8 mouse cellular contexts compared by ENCODE assay signal in the genomic region with DNA sequence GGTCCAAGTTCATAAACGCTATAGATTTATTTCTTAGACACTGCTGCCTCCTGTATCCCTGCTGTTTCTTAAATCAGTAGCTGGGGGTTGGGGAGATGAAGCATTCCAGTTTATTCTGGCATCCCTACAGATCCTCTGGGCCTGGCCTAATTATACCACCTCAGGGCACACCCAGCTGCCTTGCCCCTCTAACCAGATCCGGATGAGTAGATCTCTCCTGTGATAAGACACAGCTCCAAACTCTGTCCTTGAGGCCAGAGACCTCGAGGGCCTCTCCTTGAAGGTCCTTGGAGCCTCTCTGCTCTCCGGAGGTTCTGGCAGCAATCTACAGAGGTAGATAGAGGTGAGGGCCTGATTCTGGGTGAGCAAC. TPM values are rescaled to one million over a fixed set of nuclear protein-coding genes. Genes with fewer than 3 reads are reported as not detected.
DNase-seq lines count a peak whose midpoint lies in the region; ATAC-seq and TF ChIP-seq lines count a peak whose summit lies in the region.

No protein-coding gene starts in this region.

- peak overlapping the region; percentile 54 for H3K4me3 ChIP-seq in forebrain, postnatal 0 days (ENCODE audit: low read depth, low read length)
- peak overlapping the region; percentile 43 for H3K4me3 ChIP-seq in kidney, embryonic 16.5 days (ENCODE audit: low read length)
- H3K4me3 ChIP-seq in midbrain, postnatal 0 days (ENCODE audit: low read depth, low read length), result peak overlapping the region; percentile 50

- ATAC-seq in Patski, result peak; percentile 18
- no peak for ATAC-seq in forebrain, postnatal 0 days
- peak; percentile 3; the same call in 1 of the 2 replicates for ATAC-seq in kidney, embryonic 16.5 days (ENCODE audit: low FRiP score, low TSS enrichment)
- no peak for ATAC-seq in midbrain, postnatal 0 days (ENCODE audit: low FRiP score)
- ATAC-seq in activated CD4-positive, CD25-positive, alpha-beta regulatory T cell, adult 4 months, result no peak

- no peaks in the 10 kb centered on the region for H3K36me3 ChIP-seq in forebrain, postnatal 0 days (ENCODE audit: insufficient read depth)
- H3K36me3 ChIP-seq in kidney, embryonic 16.5 days (ENCODE audit: insufficient read depth, low read length), result no peaks in the 10 kb centered on the region
- H3K36me3 ChIP-seq in midbrain, postnatal 0 days (ENCODE audit: insufficient read depth, low read length), result no peaks in the 10 kb centered on the region

- H3K4me2 ChIP-seq in forebrain, postnatal 0 days (ENCODE audit: low read depth), result peak overlapping the region; percentile 98
- peak overlapping the region; percentile 75 for H3K4me2 ChIP-seq in kidney, embryonic 16.5 days (replicated peaks; ENCODE audit: low read depth, low read length)
- H3K4me2 ChIP-seq in midbrain, postnatal 0 days (ENCODE audit: low read depth, low read length, poor library complexity, severe bottlenecking), result peak overlapping the region; percentile 97

- CTCF ChIA-PET in Patski (lab: Charles Lee), result interaction anchor here (1.3 to 3.7 kb wide), 4 partner anchors 89 to 334 kb away, joined by 3 to 16 read pairs (median 3); no protein-coding TSS in a partner anchor

- in situ Hi-C loops in Patski (cut with MboI; ENCODE audit: low pct_unique_long_range_greater_than_20kb), result loop anchor here (5.0 kb wide), 7 partner anchors 118 to 442 kb away; no protein-coding TSS in a partner anchor

- 9% methylated on average over 4 of the region's 4 CpGs for WGBS in forebrain, postnatal 0 days
- WGBS in kidney, embryonic 16.5 days, result 3% methylated on average over 4 of the region's 4 CpGs
- 11% methylated on average over 4 of the region's 4 CpGs for WGBS in midbrain, postnatal 0 days

- peaks cover 8% of the 10 kb centered on the region; the same call in 1 of the 2 replicates for H3K4me1 ChIP-seq in forebrain, postnatal 0 days (ENCODE audit: insufficient read depth)
- peaks cover 33% of the 10 kb centered on the region for H3K4me1 ChIP-seq in kidney, embryonic 16.5 days (ENCODE audit: insufficient read depth, low read length)
- H3K4me1 ChIP-seq in midbrain, postnatal 0 days (ENCODE audit: insufficient read depth, low read length), result no peaks in the 10 kb centered on the region

- H3K27me3 ChIP-seq in Patski, result no peaks in the 10 kb centered on the region
- peaks cover 11% of the 10 kb centered on the region; the same call in 1 of the 2 replicates for H3K27me3 ChIP-seq in forebrain, postnatal 0 days (ENCODE audit: insufficient read depth, low read length)
- H3K27me3 ChIP-seq in kidney, embryonic 16.5 days (ENCODE audit: insufficient read depth, low read length), result no peaks in the 10 kb centered on the region
- peaks cover 28% of the 10 kb centered on the region for H3K27me3 ChIP-seq in midbrain, postnatal 0 days (ENCODE audit: insufficient read depth, low read length)

- DNase-seq in kidney, adult 11 months, result peak; percentile 67
- DNase-seq in kidney, postnatal 4 days, result no peak
- no peak for DNase-seq in Patski (ENCODE audit: low read depth, low spot score)
- peak; percentile 32 for DNase-seq in forebrain, postnatal 0 days
- no peak for DNase-seq in midbrain, postnatal 0 days (ENCODE audit: low spot score)
- DNase-seq in urinary bladder, postnatal 4 days (ENCODE audit: low spot score in 2 of 2), result no peak

- no peaks in the 10 kb centered on the region for H3K9me3 ChIP-seq in forebrain, postnatal 0 days (ENCODE audit: low read length)
- H3K9me3 ChIP-seq in kidney, embryonic 16.5 days (ENCODE audit: low read length), result no peaks in the 10 kb centered on the region
- no peaks in the 10 kb centered on the region for H3K9me3 ChIP-seq in midbrain, postnatal 0 days (ENCODE audit: low read length)

- H3K9ac ChIP-seq in forebrain, postnatal 0 days, result peak overlapping the region; percentile 61; the same call in 1 of the 2 replicates
- H3K9ac ChIP-seq in kidney, embryonic 16.5 days (replicated peaks; ENCODE audit: low read length), result peak overlapping the region; percentile 72
- H3K9ac ChIP-seq in midbrain, postnatal 0 days (replicated peaks; ENCODE audit: low read length, poor library complexity, severe bottlenecking), result no peak overlapping the region

- TF ChIP-seq CTCF in Patski (IDR thresholded peaks at IDR 0.05), result no peak
- TF ChIP-seq CTCF in forebrain, postnatal 0 days (IDR thresholded peaks at IDR 0.05; ENCODE audit: low read depth), result no peak
- no peak for TF ChIP-seq CTCF in midbrain, postnatal 0 days (IDR thresholded peaks at IDR 0.05)

- H3K27ac ChIP-seq in forebrain, postnatal 0 days (ENCODE audit: low read depth, low read length), result 0 out of 2 replicates have a peak overlapping the region, but pooled peaks have one; percentile 29
- H3K27ac ChIP-seq in kidney, embryonic 16.5 days (ENCODE audit: low read length), result peak overlapping the region; percentile 98
- H3K27ac ChIP-seq in midbrain, postnatal 0 days (ENCODE audit: low read depth, low read length), result no peak overlapping the region

- POLR2A ChIA-PET in Patski (lab: Charles Lee), result interaction anchor here (0.6 to 4.0 kb wide), 6 partner anchors 93 to 1506 kb away, joined by 3 to 23 read pairs (median 4); no protein-coding TSS in a partner anchor

RNA-seq across cellular contexts. Expression of a gene that starts 5.4 kb away (rescaled TPM):
- polyA plus RNA-seq in Patski (2021), result 187 TPM
- 6.9 and 11.2 TPM in 2 replicates for total RNA-seq in forebrain, postnatal 0 days (2014; rRNA removed)
- polyA plus RNA-seq in forebrain, postnatal 0 days (2015; fragmentation: Nextera tagmentation; extraction: Ambion mirVana), result 11.2 and 13.1 TPM in 2 replicates
- polyA plus RNA-seq in kidney, embryonic 16.5 days (2015; fragmentation: Nextera tagmentation; extraction: Ambion mirVana), result 45.5 and 45.7 TPM in 2 replicates
- 10.2 and 10.3 TPM in 2 replicates for total RNA-seq in midbrain, postnatal 0 days (2014; rRNA removed)
- 9.2 and 13.0 TPM in 2 replicates for polyA plus RNA-seq in midbrain, postnatal 0 days (2015; fragmentation: Nextera tagmentation; extraction: Ambion mirVana)
- polyA plus RNA-seq in activated CD4-positive, CD25-positive, alpha-beta regulatory T cell, adult 4 months (2017; shearing (Covaris generic)), result not detected

Comparison
In these comparisons a context has a peak if more than half of its experiments do, and no peak if none do; other contexts are left out.
1. DNase-seq: peak in kidney, adult 11 months (single experiment) and forebrain, postnatal 0 days (single experiment); none in kidney, postnatal 4 days (0 of 2), Patski (single experiment), midbrain, postnatal 0 days (single experiment) and urinary bladder, postnatal 4 days (0 of 2).
2. ATAC-seq: peak in Patski (single experiment) and kidney, embryonic 16.5 days (single experiment); none in forebrain, postnatal 0 days (single experiment), midbrain, postnatal 0 days (single experiment) and activated CD4-positive, CD25-positive, alpha-beta regulatory T cell, adult 4 months (single experiment).
3. Peak in every context shown above with its lines, with median percentiles within 50 percentile points of each other: H3K4me2 ChIP-seq and H3K4me3 ChIP-seq.